Mouse (Mus musculus) cerebellum, postnatal 36 days (tissue): ENCODE results near the gene Dab2.

Experiments used
- DNase-seq, 2 experiments: peaks; one replicate each; pipeline ENCODE4 v3.0.0; 2021 to 2022; ENCODE audit warnings: mixed read lengths in 2 of 2

Dab2 gene

GRCm38 (mm10) chr15:6398211-6398610, 98.6 kb downstream of the Dab2 start:
- no peak for DNase-seq

- no peak for DNase-seq
Measured at GRCm38 (mm10) chr15:6398881-6399280, 99.3 kb downstream of the Dab2 start.

GRCm38 (mm10) chr15:6400115-6400514, 100.5 kb downstream of the Dab2 start:
- no peak for DNase-seq

GRCm38 (mm10) chr15:6402433-6402832, 102.8 kb downstream of the Dab2 start:
- DNase-seq = no peak

- DNase-seq = no peak
Measured at GRCm38 (mm10) chr15:6404172-6404571, 104.6 kb downstream of the Dab2 start.

GRCm38 (mm10) chr15:6406771-6407170, 107.2 kb downstream of the Dab2 start:
- no peak for DNase-seq

GRCm38 (mm10) chr15:6409031-6409430, 109.4 kb downstream of the Dab2 start:
- no peak for DNase-seq

- no peak for DNase-seq
Measured at GRCm38 (mm10) chr15:6410161-6410560, 110.6 kb downstream of the Dab2 start.

- DNase-seq = no peak
Measured at GRCm38 (mm10) chr15:6411334-6411733, 111.7 kb downstream of the Dab2 start.

- no peak for DNase-seq
Measured at GRCm38 (mm10) chr15:6415317-6415716, 115.7 kb downstream of the Dab2 start.

GRCm38 (mm10) chr15:6431777-6432176, 132.2 kb downstream of the Dab2 start:
- no peak for DNase-seq

GRCm38 (mm10) chr15:6432411-6432810, 132.8 kb downstream of the Dab2 start:
- no peak for DNase-seq

GRCm38 (mm10) chr15:6435281-6435680, 135.7 kb downstream of the Dab2 start:
- no peak for DNase-seq

GRCm38 (mm10) chr15:6435773-6436172, 136.2 kb downstream of the Dab2 start:
- DNase-seq = no peak

GRCm38 (mm10) chr15:6438685-6439084, 139.1 kb downstream of the Dab2 start:
- DNase-seq = no peak

- DNase-seq = no peak
Measured at GRCm38 (mm10) chr15:6444452-6444851, 144.9 kb downstream of the Dab2 start.

GRCm38 (mm10) chr15:6445135-6445534, 145.5 kb downstream of the Dab2 start, which contains the start of gene C9:
Gene C9 (plus strand): TSS chr15:6445327.
- no peak for DNase-seq

- no peak for DNase-seq
Measured at GRCm38 (mm10) chr15:6446181-6446580, 146.6 kb downstream of the Dab2 start.

- DNase-seq = no peak
Measured at GRCm38 (mm10) chr15:6448892-6449291, 149.3 kb downstream of the Dab2 start.

GRCm38 (mm10) chr15:6454461-6454860, 154.9 kb downstream of the Dab2 start:
- DNase-seq = no peak

GRCm38 (mm10) chr15:6461381-6461780, 161.8 kb downstream of the Dab2 start:
- no peak for DNase-seq

- no peak for DNase-seq
Measured at GRCm38 (mm10) chr15:6463361-6463923, 163.9 kb downstream of the Dab2 start.

GRCm38 (mm10) chr15:6466995-6467394, 167.4 kb downstream of the Dab2 start:
- DNase-seq = no peak

GRCm38 (mm10) chr15:6468845-6469244, 169.3 kb downstream of the Dab2 start:
- no peak for DNase-seq

- no peak for DNase-seq
Measured at GRCm38 (mm10) chr15:6469384-6469783, 169.8 kb downstream of the Dab2 start.
